Mouse (Mus musculus): ENCODE results near the gene Cyp3a25.
"Not testable (repeated sequence)": the region's sequence is repeated elsewhere in the genome, so short reads cannot be mapped to it uniquely, and the experiment has no call there.

Cyp3a25 gene

DNA sequence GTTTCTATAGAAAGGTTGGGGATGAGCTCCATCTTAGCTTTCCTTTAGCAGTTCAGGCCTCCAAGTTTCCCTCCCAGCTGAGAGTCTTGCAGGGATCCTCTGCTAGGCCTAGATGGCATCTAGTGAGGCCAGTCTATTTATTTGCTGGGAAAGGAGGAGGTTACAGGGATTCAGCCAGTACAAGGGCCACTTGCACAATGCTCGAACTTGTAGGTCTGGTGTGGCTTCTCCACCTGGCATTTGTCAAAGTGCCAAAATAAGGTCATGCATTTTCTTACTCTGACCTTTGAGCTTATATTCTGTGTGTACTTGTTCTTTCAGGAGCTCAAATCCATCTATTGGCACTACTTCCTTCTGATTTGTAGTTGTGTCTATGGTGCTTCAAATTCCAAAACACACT lies at the start of gene Cyp3a25:
Gene Cyp3a25 (minus strand): TSS at position 110 of the 400 bp plus-strand sequence.
- H3K9me3 ChIP-seq (ENCODE audit: low read length): peaks cover 16% of the 10 kb centered on the region; the same call in 1 of the 2 replicates
- not testable (repeated sequence) for H3K4me3 ChIP-seq (replicated peaks; ENCODE audit: low read length); H3K36me3 ChIP-seq (ENCODE audit: insufficient read depth, low read length); H3K27me3 ChIP-seq (ENCODE audit: insufficient read depth, low read length); H3K4me1 ChIP-seq (replicated peaks; ENCODE audit: low read depth, low read length)

GRCm38 (mm10) chr5:146021136-146021535 lies 11.7 kb upstream of the Cyp3a25 start:
- Histone ChIP-seq H3K36me3 (ENCODE audit: insufficient read depth, low read length) (no peaks in the 10 kb centered on the region), H3K4me3 (replicated peaks; ENCODE audit: low read length) (no peak overlapping the region), H3K27me3 (ENCODE audit: insufficient read depth, low read length) (no peaks in the 10 kb centered on the region), H3K4me1 (replicated peaks; ENCODE audit: low read depth, low read length) (no peaks in the 10 kb centered on the region), H3K9me3 (ENCODE audit: low read length) (no peaks in the 10 kb centered on the region)
- TF ChIP-seq NANOG (IDR thresholded peaks at IDR 0.05; ENCODE audit: borderline replicate concordance, low read length) (no peak), POU5F1 (IDR thresholded peaks at IDR 0.05; ENCODE audit: borderline replicate concordance, low read length) (no peak), CTCF (conservative IDR thresholded peaks at IDR 0.05; ENCODE audit: low read length) (no peak)

DNA sequence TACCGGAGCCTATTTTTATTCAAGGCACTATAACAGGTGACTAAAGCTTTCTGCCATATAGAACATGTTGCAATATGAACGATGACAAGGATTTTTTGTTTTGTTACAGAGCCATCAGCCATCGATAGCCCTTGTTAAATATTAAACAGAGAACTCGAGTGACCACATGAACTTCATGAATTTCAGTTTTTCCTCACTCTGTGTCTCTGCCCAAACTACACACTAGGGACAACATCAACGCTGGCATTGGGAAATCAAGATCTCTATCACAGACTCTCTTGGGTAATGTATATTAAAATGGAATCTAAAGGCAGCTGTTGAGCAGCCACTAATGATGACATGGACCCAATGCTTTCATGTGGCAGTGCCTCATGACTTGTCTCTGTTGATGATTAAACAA lies 8.9 kb upstream of the Cyp3a25 start:
- no peaks in the 10 kb centered on the region for H3K36me3 ChIP-seq (ENCODE audit: insufficient read depth, low read length)
- TF ChIP-seq NANOG (IDR thresholded peaks at IDR 0.05; ENCODE audit: borderline replicate concordance, low read length) (no peak), CTCF (conservative IDR thresholded peaks at IDR 0.05; ENCODE audit: low read length) (no peak), POU5F1 (IDR thresholded peaks at IDR 0.05; ENCODE audit: borderline replicate concordance, low read length) (no peak)
- no peaks in the 10 kb centered on the region for H3K27me3 ChIP-seq (ENCODE audit: insufficient read depth, low read length)
- H3K4me3 ChIP-seq (replicated peaks; ENCODE audit: low read length): no peak overlapping the region
- no peaks in the 10 kb centered on the region for H3K4me1 ChIP-seq (replicated peaks; ENCODE audit: low read depth, low read length)
- H3K9me3 ChIP-seq (ENCODE audit: low read length): no peaks in the 10 kb centered on the region

GRCm38 (mm10) chr5:146011251-146011650 lies 1.8 kb upstream of the Cyp3a25 start:
- no peaks in the 10 kb centered on the region for H3K36me3 ChIP-seq (ENCODE audit: insufficient read depth, low read length)
- no peaks in the 10 kb centered on the region for H3K27me3 ChIP-seq (ENCODE audit: insufficient read depth, low read length)
- H3K4me1 ChIP-seq (replicated peaks; ENCODE audit: low read depth, low read length): no peaks in the 10 kb centered on the region
- H3K4me3 ChIP-seq (replicated peaks; ENCODE audit: low read length): no peak overlapping the region
- TF ChIP-seq POU5F1 (IDR thresholded peaks at IDR 0.05; ENCODE audit: borderline replicate concordance, low read length) (no peak), CTCF (conservative IDR thresholded peaks at IDR 0.05; ENCODE audit: low read length) (no peak), NANOG (IDR thresholded peaks at IDR 0.05; ENCODE audit: borderline replicate concordance, low read length) (no peak)
- peaks cover 11% of the 10 kb centered on the region; the same call in 1 of the 2 replicates for H3K9me3 ChIP-seq (ENCODE audit: low read length)

GRCm38 (mm10) chr5:145967080-145967479 lies 42.3 kb downstream of the Cyp3a25 start:
- TF ChIP-seq POU5F1 (IDR thresholded peaks at IDR 0.05; ENCODE audit: borderline replicate concordance, low read length): no peak
- TF ChIP-seq NANOG (IDR thresholded peaks at IDR 0.05; ENCODE audit: borderline replicate concordance, low read length): no peak
- TF ChIP-seq CTCF (conservative IDR thresholded peaks at IDR 0.05; ENCODE audit: low read length): no peak

More at GRCm38 (mm10) chr5:145967080-145967479, 42.3 kb downstream of the Cyp3a25 start:
- Histone ChIP-seq H3K4me3 (replicated peaks; ENCODE audit: low read length) (no peak overlapping the region), H3K4me1 (replicated peaks; ENCODE audit: low read depth, low read length) (no peaks in the 10 kb centered on the region), H3K9me3 (ENCODE audit: low read length) (peaks cover 45% of the 10 kb centered on the region), H3K36me3 (ENCODE audit: insufficient read depth, low read length) (no peaks in the 10 kb centered on the region), H3K27me3 (ENCODE audit: insufficient read depth, low read length) (no peaks in the 10 kb centered on the region)

Data from E14TG2a.4 (cell line).